Mouse (Mus musculus): ENCODE results near the gene Mtch1. TPM values are rescaled to one million over a fixed set of nuclear protein-coding genes. Genes with fewer than 3 reads are reported as not detected.
A peak's percentile ranks its signal among the peaks of the same experiment; 100 is the strongest.
"Not testable (repeated sequence)": the region's sequence is repeated elsewhere in the genome, so short reads cannot be mapped to it uniquely, and the experiment has no call there.

Gene Mtch1
- polyA plus RNA-seq (2015; fragmentation: Nextera tagmentation; extraction: Ambion mirVana), result 189 and 201 TPM in 2 replicates

- no peaks in the 10 kb centered on the region for H3K27me3 ChIP-seq (ENCODE audit: control insufficient read depth, insufficient read depth, low read length)
- 2% methylated on average over 40 of the region's 53 CpGs for WGBS
- H3K4me1 ChIP-seq (replicated peaks; ENCODE audit: control insufficient read depth, insufficient read depth), result no peaks in the 10 kb centered on the region; the same call in 1 of the 2 replicates
- peak; percentile 100 for DNase-seq (ENCODE audit: low spot score)
- H3K4me2 ChIP-seq (replicated peaks; ENCODE audit: low read depth), result peak within 1 kb of the TSS; percentile 68
- H3K36me3 ChIP-seq (ENCODE audit: control insufficient read depth, insufficient read depth, low read length), result no peaks in the 10 kb centered on the region
- H3K27ac ChIP-seq (replicated peaks), result peak within 1 kb of the TSS; percentile 95
- no peaks in the 10 kb centered on the region for H3K9me3 ChIP-seq (ENCODE audit: control insufficient read depth, low read length)
- H3K4me3 ChIP-seq (ENCODE audit: low read depth, low read length), result peak within 1 kb of the TSS; percentile 93
- H3K9ac ChIP-seq (ENCODE audit: low read length), result peak within 1 kb of the TSS; percentile 93
- TF ChIP-seq EP300 (optimal IDR thresholded peaks at IDR 0.05), result no peak
- TF ChIP-seq CTCF (IDR thresholded peaks at IDR 0.05; ENCODE audit: low read depth), result peak; percentile 14; the same call in 1 of the 2 replicates
- ATAC-seq (ENCODE audit: low FRiP score, low TSS enrichment), result peak; percentile 97
Measured at GRCm38 (mm10) chr17:29347645-29348256, at the start of gene Mtch1. TSS of gene Mtch1 (minus strand) at chr17:29347934.

DNA sequence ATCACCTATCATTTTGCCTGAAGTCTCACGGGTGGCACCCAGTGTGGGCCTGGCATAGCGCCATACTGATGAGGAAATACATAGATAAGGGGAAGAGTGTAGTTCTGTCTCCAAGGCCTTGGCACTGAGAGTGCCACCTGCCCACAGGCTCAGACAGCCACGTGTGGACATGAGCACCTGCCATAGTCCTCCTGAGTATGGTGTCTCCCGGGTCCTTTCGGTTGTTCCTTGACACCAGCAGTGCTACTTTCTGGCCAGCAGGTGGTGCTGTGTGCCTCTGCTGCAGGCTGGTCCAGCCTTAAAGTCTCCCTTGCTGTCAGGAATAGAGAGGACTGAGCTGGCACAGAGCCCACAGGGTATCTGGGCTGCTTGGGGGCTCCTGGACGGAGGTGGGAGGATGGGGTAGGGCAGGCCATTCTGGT, 49.1 kb upstream of the Mtch1 start:
- TF ChIP-seq CTCF (IDR thresholded peaks at IDR 0.05; ENCODE audit: low read depth), result peak; percentile 100
- TF ChIP-seq EP300 (optimal IDR thresholded peaks at IDR 0.05), result no peak
- no peaks in the 10 kb centered on the region for H3K27me3 ChIP-seq (ENCODE audit: control insufficient read depth, insufficient read depth, low read length)
- H3K4me2 ChIP-seq (replicated peaks; ENCODE audit: low read depth), result no peak overlapping the region; the same call in 1 of the 2 replicates
- no peak overlapping the region for H3K4me3 ChIP-seq (ENCODE audit: low read depth, low read length)
- H3K9me3 ChIP-seq (ENCODE audit: control insufficient read depth, low read length), result no peaks in the 10 kb centered on the region
- DNase-seq (ENCODE audit: low spot score) (peak; percentile 83), ATAC-seq (ENCODE audit: low FRiP score, low TSS enrichment) (peak; percentile 62)
- H3K4me1 ChIP-seq (replicated peaks; ENCODE audit: control insufficient read depth, insufficient read depth), result peaks cover 6% of the 10 kb centered on the region; the same call in 1 of the 2 replicates
- WGBS, result 18% methylated on average over 6 of the region's 6 CpGs
- no peaks in the 10 kb centered on the region for H3K36me3 ChIP-seq (ENCODE audit: control insufficient read depth, insufficient read depth, low read length)
- no peak overlapping the region for H3K9ac ChIP-seq (ENCODE audit: low read length)
- no peak overlapping the region for H3K27ac ChIP-seq (replicated peaks)

DNA sequence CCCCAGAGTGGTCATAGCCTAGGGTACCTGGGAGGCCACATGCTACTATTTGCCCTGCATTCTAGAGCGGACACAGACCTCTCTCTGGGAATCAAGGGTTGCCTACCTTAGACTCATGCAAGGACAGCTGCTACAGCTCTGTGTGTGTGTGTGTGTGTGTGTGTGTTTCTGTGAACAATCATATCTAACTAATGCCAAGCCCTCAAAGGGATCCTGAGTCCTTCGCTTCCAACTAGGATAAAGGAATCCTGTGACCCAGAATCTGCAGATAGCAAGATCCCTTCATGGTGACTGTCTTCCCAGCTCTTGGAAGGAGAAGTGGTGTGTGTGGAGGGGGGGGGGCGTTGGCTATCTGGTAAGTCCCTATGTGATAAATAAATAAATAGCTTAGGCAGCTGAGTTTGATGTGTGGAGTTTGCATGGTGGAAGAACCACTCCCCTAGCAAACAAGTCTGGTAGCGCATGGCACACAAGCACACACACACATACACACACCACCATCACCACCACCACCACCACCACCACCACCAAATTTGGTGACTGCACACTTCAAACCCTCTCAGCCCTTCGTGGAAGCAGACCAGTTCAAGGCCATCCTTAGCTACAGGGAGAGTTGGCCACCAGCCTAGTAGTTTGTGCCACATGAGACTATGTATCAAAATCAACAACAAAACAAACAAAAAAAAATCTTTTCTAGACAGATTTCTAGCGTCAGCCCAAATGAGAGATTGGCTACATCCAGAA, 48.5 kb upstream of the Mtch1 start:
- no peaks in the 10 kb centered on the region for H3K36me3 ChIP-seq (ENCODE audit: control insufficient read depth, insufficient read depth, low read length)
- no peaks in the 10 kb centered on the region for H3K27me3 ChIP-seq (ENCODE audit: control insufficient read depth, insufficient read depth, low read length)
- ATAC-seq (ENCODE audit: low FRiP score, low TSS enrichment) (no peak), DNase-seq (ENCODE audit: low spot score) (no peak)
- H3K9me3 ChIP-seq (ENCODE audit: control insufficient read depth, low read length), result no peaks in the 10 kb centered on the region
- no peak overlapping the region for H3K27ac ChIP-seq (replicated peaks)
- no peak overlapping the region for H3K4me3 ChIP-seq (ENCODE audit: low read depth, low read length)
- 60% methylated on average over 6 of the region's 6 CpGs for WGBS
- TF ChIP-seq EP300 (optimal IDR thresholded peaks at IDR 0.05), result no peak
- TF ChIP-seq CTCF (IDR thresholded peaks at IDR 0.05; ENCODE audit: low read depth), result no peak
- peaks cover 6% of the 10 kb centered on the region; the same call in 1 of the 2 replicates for H3K4me1 ChIP-seq (replicated peaks; ENCODE audit: control insufficient read depth, insufficient read depth)
- H3K4me2 ChIP-seq (replicated peaks; ENCODE audit: low read depth), result no peak overlapping the region
- no peak overlapping the region for H3K9ac ChIP-seq (ENCODE audit: low read length)

- Histone ChIP-seq H3K9me3 (ENCODE audit: control insufficient read depth, low read length) (no peaks in the 10 kb centered on the region), H3K27ac (replicated peaks) (peak overlapping the region; percentile 24), H3K4me2 (replicated peaks; ENCODE audit: low read depth) (no peak overlapping the region), H3K4me1 (replicated peaks; ENCODE audit: control insufficient read depth, insufficient read depth) (peaks cover 6% of the 10 kb centered on the region; the same call in 1 of the 2 replicates), H3K9ac (ENCODE audit: low read length) (no peak overlapping the region), H3K27me3 (ENCODE audit: control insufficient read depth, insufficient read depth, low read length) (no peaks in the 10 kb centered on the region), H3K4me3 (ENCODE audit: low read depth, low read length) (no peak overlapping the region), H3K36me3 (ENCODE audit: control insufficient read depth, insufficient read depth, low read length) (no peaks in the 10 kb centered on the region)
- TF ChIP-seq CTCF (IDR thresholded peaks at IDR 0.05; ENCODE audit: low read depth), result no peak
- TF ChIP-seq EP300 (optimal IDR thresholded peaks at IDR 0.05), result no peak
- no peak for DNase-seq (ENCODE audit: low spot score)
- WGBS, result 70% methylated on average over 7 of the region's 7 CpGs
- no peak for ATAC-seq (ENCODE audit: low FRiP score, low TSS enrichment)
Measured at GRCm38 (mm10) chr17:29395381-29395780, 47.6 kb upstream of the Mtch1 start.

DNA sequence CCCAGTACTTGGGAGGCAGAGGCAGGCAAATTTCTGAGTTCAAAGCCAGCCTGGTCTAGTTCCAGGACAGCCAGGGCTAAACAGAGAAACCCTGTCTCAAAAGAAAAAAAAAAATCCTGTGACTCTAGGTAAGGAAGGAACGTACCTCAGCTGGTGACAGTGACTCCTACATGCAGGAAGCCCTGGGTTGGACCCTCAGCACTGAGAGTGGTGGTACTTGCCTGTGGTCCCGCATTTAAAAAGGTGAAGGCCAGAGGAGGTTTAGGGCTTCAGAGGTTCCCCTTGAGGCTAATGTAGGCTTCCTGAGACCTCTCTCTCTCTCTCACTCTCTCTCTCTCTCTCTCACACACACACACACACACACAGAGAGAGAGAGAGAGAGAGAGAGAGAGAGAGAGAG, 47.0 kb upstream of the Mtch1 start:
- H3K4me3 ChIP-seq (ENCODE audit: low read depth, low read length); H3K27me3 ChIP-seq (ENCODE audit: control insufficient read depth, insufficient read depth, low read length); H3K9me3 ChIP-seq (ENCODE audit: control insufficient read depth, low read length); DNase-seq (ENCODE audit: low spot score); H3K36me3 ChIP-seq (ENCODE audit: control insufficient read depth, insufficient read depth, low read length); ATAC-seq (ENCODE audit: low FRiP score, low TSS enrichment); H3K9ac ChIP-seq (ENCODE audit: low read length); H3K4me2 ChIP-seq (replicated peaks; ENCODE audit: low read depth); H3K4me1 ChIP-seq (replicated peaks; ENCODE audit: control insufficient read depth, insufficient read depth): not testable (repeated sequence)
- 79% methylated on average over 2 of the region's 2 CpGs for WGBS
- H3K27ac ChIP-seq (replicated peaks), result peak overlapping the region; percentile 24; the same call in 1 of the 2 replicates

Measured in stomach, postnatal 0 days (tissue).